Mouse (Mus musculus): ENCODE data around the gene Gdpd2. TPM values are rescaled to one million over a fixed set of nuclear protein-coding genes. Genes with fewer than 3 reads are reported as not detected.

The Gdpd2 gene
- polyA plus RNA-seq (2012; rRNA removed) = 15.1 and 16.3 TPM in 2 replicates

DNA sequence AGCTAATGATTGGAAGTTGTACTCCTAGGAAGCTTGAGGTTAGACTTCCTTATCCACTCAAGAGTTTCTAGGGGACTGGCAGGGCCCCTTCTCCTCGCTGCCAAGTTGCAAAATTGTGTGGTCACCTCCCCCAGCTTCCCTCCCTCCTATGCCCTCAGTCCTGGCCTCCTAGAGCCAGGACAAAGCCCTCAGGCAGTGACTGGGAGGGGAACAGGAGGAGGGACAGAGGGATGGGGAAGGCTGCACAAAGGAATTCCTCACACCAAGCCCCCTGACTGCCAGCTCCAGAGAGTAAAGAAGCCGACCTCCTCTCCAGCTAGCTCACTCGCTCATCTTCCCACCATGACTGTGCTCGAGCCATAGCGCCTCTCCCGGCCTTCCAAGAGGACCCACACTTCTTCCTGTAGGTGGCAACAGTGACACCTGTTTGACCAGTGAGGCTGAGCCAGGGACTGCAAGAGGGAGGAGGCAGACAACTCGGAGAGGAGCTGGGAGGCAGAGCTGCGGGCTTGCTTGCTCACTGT, at the start of gene Gdpd2:
Gdpd2 (plus strand) TSS at position 209 of the 524 bp plus-strand sequence.

DNA sequence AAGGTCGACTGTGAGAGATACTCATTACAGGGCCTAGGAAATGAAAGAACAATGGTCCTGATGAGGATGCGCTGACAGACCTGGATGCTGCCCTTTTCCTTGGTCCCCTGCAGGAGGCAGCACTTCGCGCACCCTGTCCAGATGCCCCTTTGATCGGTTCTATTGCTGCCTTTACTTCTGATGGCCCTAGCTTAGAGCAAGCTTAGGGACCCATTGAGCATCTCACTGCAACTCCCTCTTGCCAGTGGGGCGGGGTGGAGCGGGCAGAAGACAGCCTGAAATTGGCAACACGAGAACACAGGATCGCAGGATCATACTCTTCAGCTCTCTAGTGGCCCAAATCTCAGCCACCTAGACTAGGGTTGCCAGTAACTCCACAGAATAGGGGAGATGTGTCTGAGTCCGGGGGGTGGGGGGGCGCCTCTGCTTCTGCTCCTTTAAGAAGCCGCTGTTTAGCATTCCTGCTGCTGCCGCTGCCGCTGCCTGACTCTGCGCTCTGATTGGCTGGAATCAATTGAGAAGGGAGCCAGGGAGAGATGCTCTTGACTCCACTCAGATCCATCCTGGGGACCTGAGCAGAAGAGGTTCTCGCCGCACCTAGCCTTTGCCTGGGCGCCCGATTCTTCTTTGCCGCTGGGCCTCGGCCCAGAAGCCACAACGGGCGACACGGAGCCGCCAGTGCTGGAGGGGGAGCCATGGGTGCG, 37.7 kb downstream of the Gdpd2 start, which contains the start of gene Dlg3:
Dlg3 (plus strand) TSS at position 542 of the 704 bp plus-strand sequence.

Other genes starting within 250 kb of the Gdpd2 start
- 76.5 and 86.3 TPM in 2 replicates for gene Igbp1, start 235.6 kb upstream of the Gdpd2 start, polyA plus RNA-seq (2012; rRNA removed)
- gene Dgat2l6, start 205.0 kb upstream of the Gdpd2 start, polyA plus RNA-seq (2012; rRNA removed) = not detected in 2 replicates
- not detected in 2 replicates for gene Awat1, start 157.6 kb upstream of the Gdpd2 start, polyA plus RNA-seq (2012; rRNA removed)
- 0.02 TPM in 1 of 2 replicates, not detected in the other for gene P2ry4, start 135.0 kb upstream of the Gdpd2 start, polyA plus RNA-seq (2012; rRNA removed)
- not detected in 2 replicates for gene Arr3, start 124.4 kb upstream of the Gdpd2 start, polyA plus RNA-seq (2012; rRNA removed)
- gene Kif4, start 104.1 kb upstream of the Gdpd2 start, polyA plus RNA-seq (2012; rRNA removed) = 37.6 and 43.8 TPM in 2 replicates
- gene Pdzd11, start 103.3 kb upstream of the Gdpd2 start, polyA plus RNA-seq (2012; rRNA removed) = 74.1 and 79.3 TPM in 2 replicates
- gene Dlg3, start 37.8 kb downstream of the Gdpd2 start, polyA plus RNA-seq (2012; rRNA removed) = 49.8 and 50.6 TPM in 2 replicates

All from central nervous system, embryonic 11.5 days (tissue).